Mouse (Mus musculus): ENCODE measurements around the gene Vmn2r97. TPM values are rescaled to one million over a fixed set of nuclear protein-coding genes. Genes with fewer than 3 reads are reported as not detected.
"Not testable (repeated sequence)": the region's sequence is repeated elsewhere in the genome, so short reads cannot be mapped to it uniquely, and the experiment has no call there.

Gene Vmn2r97
- 0.15 TPM in 1 of 2 replicates, not detected in the other for total RNA-seq (2021)
- long read RNA-seq = 0 reads

DNA sequence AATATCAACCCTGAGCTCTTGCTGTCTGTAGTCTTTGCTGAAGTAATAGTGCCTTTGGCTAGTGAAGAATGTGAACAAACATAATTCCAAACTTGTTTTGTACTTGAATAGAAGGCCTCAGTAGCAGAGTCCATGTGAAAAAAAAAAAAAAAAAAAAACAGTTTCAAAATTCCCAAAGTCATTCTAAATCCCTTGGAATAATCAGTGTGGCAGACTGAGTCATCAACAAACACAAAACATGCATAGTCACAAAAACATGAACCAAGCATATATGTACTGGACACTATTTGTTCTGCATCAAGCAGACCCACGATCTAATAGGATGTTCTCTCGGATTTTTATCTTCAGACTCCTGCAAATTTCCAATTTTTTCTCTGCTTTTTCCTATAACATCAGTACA, at the start of gene Vmn2r97:
Vmn2r97 (plus strand) TSS at position 301 of the 400 bp plus-strand sequence.
- DNase-seq = not testable (repeated sequence)

DNA sequence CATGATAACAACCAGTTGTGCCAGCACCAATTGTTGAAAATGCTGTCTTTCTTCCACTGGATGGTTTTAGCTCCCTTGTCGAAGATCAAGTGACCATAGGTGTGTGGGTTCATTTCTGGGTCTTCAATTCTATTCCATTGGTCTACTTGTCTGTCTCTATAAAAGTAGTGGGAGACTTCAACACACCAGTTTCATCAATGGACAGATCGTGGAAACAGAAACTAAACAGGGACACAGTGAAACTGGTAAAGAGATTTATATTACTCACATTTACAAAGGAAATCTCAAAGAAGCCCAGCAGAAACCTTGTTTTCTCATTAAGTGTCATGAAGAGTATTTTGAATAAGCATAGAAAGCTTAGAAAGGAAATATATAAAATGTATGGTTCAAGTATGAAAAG, 31.7 kb upstream of the Vmn2r97 start:
- not testable (repeated sequence) for DNase-seq

DNA sequence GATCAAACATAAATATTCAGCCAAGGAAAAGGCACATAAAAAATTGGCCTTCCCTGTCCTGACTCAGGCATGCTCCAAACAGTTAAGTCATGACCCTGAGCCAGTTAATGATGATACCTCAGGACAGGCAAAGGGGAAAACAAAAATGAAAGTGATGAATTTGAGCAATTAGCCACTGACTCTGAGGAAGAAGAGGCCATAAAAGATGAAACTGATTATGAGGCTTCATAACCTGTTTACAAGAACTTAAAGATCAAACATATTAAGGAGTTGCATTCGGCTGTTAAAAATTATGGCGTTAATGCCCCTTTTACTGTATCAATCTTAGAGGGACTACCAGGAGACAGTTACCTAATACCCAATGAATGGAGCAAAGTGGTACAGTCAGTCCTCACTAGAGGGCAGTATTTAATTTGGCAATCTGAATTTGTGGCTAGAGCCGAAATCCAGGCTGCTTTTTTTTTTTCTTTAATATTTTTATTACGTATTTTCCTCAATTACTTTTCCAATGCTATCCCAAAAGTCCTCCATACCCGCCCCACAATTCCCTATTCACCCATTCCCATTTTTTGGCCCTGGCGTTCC, 24.3 kb upstream of the Vmn2r97 start:
- DNase-seq = no peak

DNA sequence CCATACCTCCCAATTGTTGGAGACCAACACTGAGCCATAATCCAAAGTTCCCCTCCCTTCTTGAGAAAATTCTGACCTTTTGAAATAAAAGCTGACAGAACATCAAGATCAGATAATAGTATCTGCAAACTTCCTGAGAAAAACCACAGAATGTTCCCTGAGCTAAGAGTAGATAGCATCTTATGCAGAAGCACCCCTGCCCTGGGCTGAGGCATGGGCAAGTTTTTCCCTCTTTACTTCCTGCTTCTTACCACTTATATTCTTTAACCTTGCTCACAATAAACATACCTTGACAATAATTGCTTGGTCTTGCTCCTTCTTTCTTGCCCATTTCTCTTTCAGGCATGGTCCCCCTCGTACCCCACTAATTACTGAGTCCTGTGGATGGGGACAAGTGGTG, 43.7 kb downstream of the Vmn2r97 start:
- not testable (repeated sequence) for DNase-seq

DNA sequence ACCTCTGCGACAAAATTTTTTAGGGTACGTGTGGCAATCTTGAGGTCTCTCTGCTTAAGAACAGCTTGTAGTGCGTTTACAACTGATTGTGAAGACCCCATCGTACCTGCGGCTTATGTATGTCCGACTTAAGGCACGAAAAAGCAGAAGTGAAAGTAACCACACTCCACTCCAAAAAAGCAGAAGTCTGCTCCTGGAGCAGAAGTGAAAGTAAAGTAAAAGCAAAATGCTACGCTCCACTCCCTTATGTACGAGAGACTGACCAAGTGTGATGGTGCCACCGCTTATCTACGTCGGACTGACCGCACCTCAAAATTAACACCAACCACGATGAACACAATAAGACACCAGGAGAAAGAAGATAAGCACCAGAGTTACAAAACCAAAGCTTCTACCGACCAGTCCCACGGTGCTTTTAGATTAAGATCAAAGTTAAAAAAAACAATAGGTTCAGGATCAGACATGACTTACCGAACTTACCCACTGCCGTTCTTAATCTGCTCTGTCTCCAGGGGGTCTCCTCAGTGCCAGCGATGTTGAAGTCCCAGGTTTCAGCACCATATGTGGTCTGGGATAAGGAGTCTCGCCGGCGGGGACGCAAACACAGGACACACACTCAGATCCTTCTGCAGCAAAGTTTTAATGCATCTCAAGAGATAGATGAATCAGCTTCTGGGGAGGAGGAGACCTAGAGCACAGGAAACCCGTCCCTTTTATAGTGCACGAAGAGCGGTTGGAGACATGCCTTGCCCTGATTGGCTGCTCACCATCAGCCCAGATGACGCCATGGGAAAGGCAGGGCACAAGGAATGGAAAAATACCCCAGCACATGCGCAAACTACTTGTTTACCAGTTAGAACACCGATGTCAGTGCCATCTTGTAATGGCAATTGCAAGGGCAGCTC, 54.5 kb downstream of the Vmn2r97 start:
- DNase-seq = no peak

Other genes with a start within 250 kb of the Vmn2r97 start
- gene Vmn2r98, start 139.2 kb downstream of the Vmn2r97 start, total RNA-seq (2021) = not detected in 2 replicates

Data from adrenal gland, postnatal 25 days (tissue).